Mouse (Mus musculus) CH12.LX (cell line): ENCODE measurements at regions not wholly inside any gene's neighbourhood (a gene's known extent, or its start where the extent isn't known, plus 50 kb on each side); places are given as distances from the start of the nearest gene placed in this dataset.
A peak's percentile ranks its signal among the peaks of the same experiment; 100 is the strongest.

ENCODE experiments used
- DNase-seq: peaks from one replicate; pipeline ENCODE4 v3.0.0-alpha.2; 2013; ENCODE audit errors: extremely low read depth
- H3K27ac ChIP-seq: 2 replicates; pipeline ENCODE4 v1.5.1; 2012; ENCODE audit warnings: low read depth, mild to moderate bottlenecking, control low read depth, moderate library complexity; ENCODE audit not compliant: insufficient read depth
- H3K27me3 ChIP-seq: replicated peaks from 2 replicates; pipeline ENCODE3; 2012; ENCODE audit warnings: inconsistent platforms
- H3K36me3 ChIP-seq, 2 experiments: replicated peaks in 1 of 2; 2 replicates each; pipeline versions ENCODE3 to v1.6.1; 2012; ENCODE audit warnings: inconsistent platforms in 1 of 2, low read length in 1 of 2, mild to moderate bottlenecking in 1 of 2, mixed read lengths in 1 of 2, moderate library complexity in 1 of 2; ENCODE audit not compliant: control insufficient read depth in 1 of 2, insufficient read depth in 1 of 2
- H3K4me1 ChIP-seq, 2 experiments: 2 replicates each; pipeline ENCODE4 v1.6.1; 2012; ENCODE audit warnings: inconsistent platforms in 1 of 2, moderate library complexity in 1 of 2; ENCODE audit not compliant: insufficient read depth in 2 of 2, control insufficient read depth in 1 of 2
- H3K4me2 ChIP-seq: 2 replicates; pipeline ENCODE4 v1.6.1; 2012; ENCODE audit warnings: low read depth, mild to moderate bottlenecking, control low read depth; ENCODE audit not compliant: poor library complexity, insufficient read depth, severe bottlenecking
- H3K4me3 ChIP-seq, 3 experiments: fragments of 150-350 bp in 1 of 3; sonication (generic) in 1 of 3; replicated peaks in 1 of 3; 2 replicates each; pipeline versions ENCODE3 to v1.5.1; 2011 to 2012; ENCODE audit warnings: low read depth in 2 of 3, low read length in 2 of 3, mild to moderate bottlenecking in 2 of 3, moderate library complexity in 2 of 3, control low read depth in 1 of 3, improper control_type of control experiment in 1 of 3, inconsistent platforms in 1 of 3, mixed read lengths in 1 of 3; ENCODE audit not compliant: poor library complexity in 1 of 3
- H3K79me2 ChIP-seq: replicated peaks from 2 replicates; pipeline ENCODE4 v1.6.1; 2012; ENCODE audit warnings: mild to moderate bottlenecking, moderate library complexity; ENCODE audit not compliant: control insufficient read depth, poor library complexity, insufficient read depth, severe bottlenecking; ENCODE audit errors: extremely low read depth
- H3K9ac ChIP-seq: 2 replicates; pipeline ENCODE4 v1.6.1; 2012; ENCODE audit warnings: low read depth, mild to moderate bottlenecking, control low read depth, moderate library complexity; ENCODE audit not compliant: insufficient read depth
- H3K9me3 ChIP-seq: replicated peaks from 2 replicates; pipeline ENCODE3; 2012; ENCODE audit warnings: low read length, inconsistent platforms, mixed read lengths
- BHLHE40 ChIP-seq: IDR thresholded peaks from 2 replicates; pipeline ENCODE4 v1.6.1; 2011; ENCODE audit warnings: mild to moderate bottlenecking, low read depth, low read length, improper control_type of control experiment
- CHD1 ChIP-seq: IDR thresholded peaks from 2 replicates; pipeline ENCODE4 v1.6.1; 2012; ENCODE audit warnings: low read depth, low read length, improper control_type of control experiment, inconsistent platforms
- CHD2 ChIP-seq: IDR thresholded peaks from 2 replicates; pipeline ENCODE4 v1.6.1; 2011; ENCODE audit warnings: low read length, improper control_type of control experiment
- CTCF ChIP-seq, 2 experiments: IDR thresholded peaks in 1 of 2; conservative IDR thresholded peaks in 1 of 2; 2 replicates each; pipeline ENCODE4 v1.5.1; 2011 to 2012; ENCODE audit warnings: low read depth in 2 of 2, low read length in 2 of 2, improper control_type of control experiment in 1 of 2, inconsistent platforms in 1 of 2, mild to moderate bottlenecking in 1 of 2, moderate library complexity in 1 of 2
- ELF1 ChIP-seq: IDR thresholded peaks from 2 replicates; pipeline ENCODE4 v1.6.1; 2014; ENCODE audit warnings: low read depth, mild to moderate bottlenecking, inconsistent platforms, low read length, improper control_type of control experiment
- ETS1 ChIP-seq: conservative IDR thresholded peaks from 2 replicates; pipeline ENCODE4 v1.6.1; 2012; ENCODE audit warnings: low read depth, mild to moderate bottlenecking, inconsistent platforms, low read length, improper control_type of control experiment, moderate library complexity
- IRF4 ChIP-seq: IDR thresholded peaks from 2 replicates; pipeline ENCODE4 v1.6.1; 2014; ENCODE audit warnings: low read depth, mild to moderate bottlenecking, inconsistent platforms, low read length, improper control_type of control experiment
- JUN ChIP-seq: IDR thresholded peaks from 2 replicates; pipeline ENCODE4 v1.6.1; 2011; ENCODE audit warnings: low read depth, mild to moderate bottlenecking, low read length, improper control_type of control experiment, moderate library complexity; ENCODE audit not compliant: insufficient read depth
- MAFK ChIP-seq: IDR thresholded peaks from 2 replicates; pipeline ENCODE4 v1.6.1; 2011; ENCODE audit warnings: low read length, improper control_type of control experiment; ENCODE audit not compliant: insufficient replicate concordance
- MAX ChIP-seq: IDR thresholded peaks from 2 replicates; pipeline ENCODE4 v1.6.1; 2011; ENCODE audit warnings: low read length, improper control_type of control experiment
- MAZ ChIP-seq: IDR thresholded peaks from 2 replicates; pipeline ENCODE4 v1.6.1; 2012; ENCODE audit warnings: low read depth, mild to moderate bottlenecking, inconsistent platforms, low read length, improper control_type of control experiment, moderate library complexity
- MEF2A ChIP-seq: IDR thresholded peaks from 2 replicates; pipeline ENCODE4 v1.6.1; 2014; ENCODE audit warnings: low read depth, mild to moderate bottlenecking, inconsistent platforms, low read length, improper control_type of control experiment, borderline replicate concordance
- MXI1 ChIP-seq: IDR thresholded peaks from 2 replicates; pipeline ENCODE4 v1.6.1; 2011; ENCODE audit warnings: mild to moderate bottlenecking, low read depth, low read length, improper control_type of control experiment
- NELFE ChIP-seq: IDR thresholded peaks from 2 replicates; pipeline ENCODE4 v1.6.1; 2011; ENCODE audit warnings: low read depth, low read length, improper control_type of control experiment
- PAX5 ChIP-seq: IDR thresholded peaks from 2 replicates; pipeline ENCODE4 v1.6.1; 2012; ENCODE audit warnings: low read length, inconsistent platforms, mixed read lengths
- POLR2A ChIP-seq: IDR thresholded peaks from 2 replicates; pipeline ENCODE4 v1.6.1; 2011; ENCODE audit warnings: low read depth, mild to moderate bottlenecking, improper control_type of control experiment, low read length
- POLR2AphosphoS2 ChIP-seq: IDR thresholded peaks from 2 replicates; pipeline ENCODE4 v1.6.1; 2011; ENCODE audit warnings: low read depth, low read length, improper control_type of control experiment
- RAD21 ChIP-seq: IDR thresholded peaks from 2 replicates; pipeline ENCODE4 v1.6.1; 2011; ENCODE audit warnings: low read depth, mild to moderate bottlenecking, low read length, improper control_type of control experiment, moderate library complexity
- RCOR1 ChIP-seq: conservative IDR thresholded peaks from 2 replicates; pipeline ENCODE4 v1.6.1; 2012; ENCODE audit warnings: low read depth, mild to moderate bottlenecking, inconsistent platforms, low read length, improper control_type of control experiment
- SIN3A ChIP-seq: IDR thresholded peaks from 2 replicates; pipeline ENCODE4 v1.6.1; 2012; ENCODE audit warnings: low read length, improper control_type of control experiment, inconsistent platforms
- SMC3 ChIP-seq: IDR thresholded peaks from 2 replicates; pipeline ENCODE4 v1.6.1; 2011; ENCODE audit warnings: low read depth, low read length, improper control_type of control experiment
- TBP ChIP-seq: conservative IDR thresholded peaks from 2 replicates; pipeline ENCODE4 v1.6.1; 2011; ENCODE audit warnings: low read depth, low read length, improper control_type of control experiment
- TCF12 ChIP-seq: IDR thresholded peaks from 2 replicates; pipeline ENCODE4 v1.6.1; 2014; ENCODE audit warnings: low read depth, mild to moderate bottlenecking, inconsistent platforms, low read length, improper control_type of control experiment
- UBTF ChIP-seq: IDR thresholded peaks from 2 replicates; pipeline ENCODE4 v1.6.1; 2012; ENCODE audit warnings: low read depth, mild to moderate bottlenecking, inconsistent platforms, low read length, improper control_type of control experiment, moderate library complexity
- USF1 ChIP-seq: IDR thresholded peaks from 2 replicates; pipeline ENCODE4 v1.6.1; 2014; ENCODE audit warnings: low read depth, mild to moderate bottlenecking, inconsistent platforms, low read length, improper control_type of control experiment
- ZC3H11A ChIP-seq: IDR thresholded peaks from 2 replicates; pipeline ENCODE4 v1.6.1; 2012; ENCODE audit warnings: low read depth, mild to moderate bottlenecking, inconsistent platforms, low read length, improper control_type of control experiment
- ZKSCAN1 ChIP-seq: IDR thresholded peaks from 2 replicates; pipeline ENCODE4 v1.6.1; 2012; ENCODE audit warnings: low read depth, inconsistent platforms, low read length, improper control_type of control experiment, borderline replicate concordance
- dilution Hi-C: fragments of 300-500 bp; cut with MboI; formaldehyde crosslinking; loops from 2 replicates; pipeline ENCODE4 v1.14.3; 2020; ENCODE audit warnings: low sequenced_read_pairs; ENCODE audit not compliant: extremely low pct_unique_long_range_greater_than_20kb, extremely low pct_ligation_motif_present
- in situ Hi-C: fragments of 300-500 bp; cut with MboI; formaldehyde crosslinking; loops from 3 replicates; pipeline ENCODE4 v1.14.3; 2019; ENCODE audit warnings: low sequenced_read_pairs, low pct_ligation_motif_present, low pct_unique_long_range_greater_than_20kb, mixed read lengths

GRCm38 (mm10) chr17:51290741-51291140 is 111.6 kb upstream of the Tbc1d5 start:
- no peak for DNase-seq
- Histone ChIP-seq H3K4me2 (no peak overlapping the region), H3K36me3 (no peaks in the 10 kb centered on the region), H3K79me2 (no peaks in the 10 kb centered on the region), H3K9me3 (peaks cover 3% of the 10 kb centered on the region), H3K4me3 (no peak overlapping the region), H3K4me1 (peaks cover 0 to 4% of the 10 kb centered on the region in 2 experiments; a peak in 1 of 4 replicates), H3K27me3 (no peaks in the 10 kb centered on the region), H3K9ac (no peak overlapping the region), H3K27ac (no peak overlapping the region)
- in situ Hi-C loops, result loop anchor here (25.0 kb wide), 2 partner anchors 303 to 478 kb away; no protein-coding TSS in a partner anchor
- TF ChIP-seq ETS1 (no peak), USF1 (no peak), MAFK (no peak), MEF2A (no peak), RCOR1 (no peak), SIN3A (no peak), CTCF (conservative IDR thresholded peaks at IDR 0.05 in 1 of 2, IDR thresholded peaks at IDR 0.05 in 1 of 2; ENCODE audit: low read depth in 2 of 2, low read length in 2 of 2) (no peak), TBP (no peak)
- dilution Hi-C loops, result no loop called here

- H3K27ac ChIP-seq, result no peak overlapping the region
- H3K4me3 ChIP-seq, result no peak overlapping the region
- no peak overlapping the region for H3K9ac ChIP-seq
- no peaks in the 10 kb centered on the region for H3K36me3 ChIP-seq
- H3K9me3 ChIP-seq, result peaks cover 3% of the 10 kb centered on the region
- in situ Hi-C loops, result loop anchor here (25.0 kb wide), 2 partner anchors 301 to 476 kb away; no protein-coding TSS in a partner anchor
- H3K4me1 ChIP-seq, result peaks cover 0 to 4% of the 10 kb centered on the region in 2 experiments; a peak in 1 of 4 replicates
- no peaks in the 10 kb centered on the region for H3K27me3 ChIP-seq
- TF ChIP-seq MAX, result no peak
- no peak for TF ChIP-seq ELF1
- no peak for TF ChIP-seq JUN
- peak; percentile 84 for TF ChIP-seq RAD21
- no peak for TF ChIP-seq MEF2A
- TF ChIP-seq PAX5, result no peak
- TF ChIP-seq MAFK, result no peak
- TF ChIP-seq MAZ, result no peak
- no peak for TF ChIP-seq UBTF
- TF ChIP-seq CTCF (conservative IDR thresholded peaks at IDR 0.05 in 1 of 2, IDR thresholded peaks at IDR 0.05 in 1 of 2; ENCODE audit: low read depth in 2 of 2, low read length in 2 of 2), result peak; percentile 41 to 85; a peak in 3 of 4 replicates
- no peak for TF ChIP-seq ETS1
- TF ChIP-seq SMC3, result peak; percentile 91
- TF ChIP-seq BHLHE40, result no peak
- TF ChIP-seq CHD2, result no peak
- TF ChIP-seq TCF12, result no peak
- no peak for TF ChIP-seq POLR2AphosphoS2
- no peak for TF ChIP-seq NELFE
- TF ChIP-seq CHD1, result no peak
- TF ChIP-seq ZC3H11A, result peak; percentile 70; the same call in 1 of the 2 replicates
- no peak for TF ChIP-seq POLR2A
- TF ChIP-seq ZKSCAN1, result no peak
- TF ChIP-seq MXI1, result no peak
- no peak for TF ChIP-seq IRF4
- no peak for TF ChIP-seq USF1
- TF ChIP-seq, all 38 proteins: peak for 4
- peak; percentile 68 for DNase-seq
- Histone ChIP-seq H3K79me2 (no peaks in the 10 kb centered on the region), H3K4me2 (no peak overlapping the region)
- dilution Hi-C loops, result no loop called here
These were observed 109.6 kb upstream of the Tbc1d5 start for GRCm38 (mm10) chr17:51288751-51289150.
